Mouse (Mus musculus) spleen, postnatal 10 days (tissue): ENCODE measurements around the gene Il13.

ENCODE experiments used
- DNase-seq, 2 experiments: peaks; one replicate each; pipeline ENCODE4 v3.0.0; 2021 to 2022; ENCODE audit warnings: low spot score in 2 of 2

Il13 gene

DNA sequence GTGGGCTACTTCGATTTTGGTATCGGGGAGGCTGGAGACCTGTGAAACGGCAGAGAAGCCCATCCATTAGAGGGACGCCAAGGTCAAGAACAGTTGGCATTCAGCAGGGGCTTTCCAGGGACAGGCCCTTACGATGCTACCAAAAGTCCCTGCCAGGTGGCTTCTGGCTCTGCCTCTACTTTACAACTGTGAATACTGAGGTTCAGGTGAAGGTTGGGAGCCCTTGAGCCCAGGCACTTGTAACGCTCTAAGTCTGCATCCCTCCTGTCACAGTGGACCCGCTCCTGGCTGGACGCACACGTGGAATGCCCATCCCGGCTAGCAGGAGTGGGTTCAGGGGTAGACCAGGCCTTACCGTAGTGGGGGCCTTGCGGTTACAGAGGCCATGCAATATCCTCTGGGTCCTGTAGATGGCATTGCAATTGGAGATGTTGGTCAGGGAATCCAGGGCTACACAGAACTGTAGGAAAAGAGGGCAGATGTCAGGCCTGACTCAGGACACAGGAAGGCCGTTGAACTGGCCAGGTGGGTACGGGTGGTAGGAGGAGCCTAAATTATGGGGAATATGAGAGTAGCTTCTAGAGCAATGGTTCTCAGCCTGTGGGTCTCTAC, 2.3 kb downstream of the Il13 start:
- DNase-seq = no peak

DNA sequence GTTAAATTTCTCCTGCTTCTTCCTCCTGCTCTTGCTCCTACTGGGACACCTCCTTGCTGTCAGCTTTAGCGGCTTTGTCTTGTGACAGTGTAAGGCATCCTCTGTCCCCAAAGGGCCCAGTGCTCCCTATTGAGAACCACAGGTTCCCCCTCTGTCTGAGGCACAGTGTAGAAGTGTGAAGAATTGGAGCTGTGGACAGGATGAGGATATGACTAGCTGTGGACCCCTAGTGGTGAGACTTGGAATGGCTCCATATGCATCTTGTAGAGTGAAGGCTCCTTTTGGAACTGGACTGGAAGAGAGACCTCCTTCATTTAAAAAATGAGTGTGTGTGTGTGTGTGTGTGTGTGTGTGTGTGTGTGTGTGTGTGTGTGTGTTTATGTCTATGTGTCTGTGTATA, 6.6 kb downstream of the Il13 start:
- peak; percentile 75 to 85 for DNase-seq

DNA sequence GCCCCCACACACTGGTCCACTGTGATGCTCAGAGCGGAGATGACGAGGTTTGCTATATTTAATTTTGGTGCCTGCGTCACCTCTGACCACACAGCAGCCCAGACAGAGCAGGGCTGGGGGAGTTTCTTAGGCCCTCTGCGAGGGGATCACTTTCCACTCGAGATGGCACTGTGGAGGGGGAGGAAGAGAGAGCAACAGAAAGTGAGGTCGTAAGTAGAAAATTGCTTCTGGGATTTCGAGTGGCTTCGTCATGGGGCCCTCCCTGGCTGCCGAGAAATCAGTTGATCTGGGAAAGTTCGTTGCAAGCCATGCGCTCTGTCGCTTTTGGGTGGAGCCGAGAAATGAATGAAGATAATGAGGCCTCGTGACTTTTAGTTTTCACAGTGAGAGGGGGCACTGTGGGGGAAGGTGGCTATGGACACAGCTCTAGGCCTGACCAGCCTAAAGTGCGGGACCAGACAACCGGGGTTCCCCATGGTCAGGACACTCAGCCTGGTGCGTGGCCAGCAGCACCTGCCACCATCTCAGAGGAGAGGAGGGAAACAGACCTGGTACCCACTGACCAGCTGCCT, 7.6 kb downstream of the Il13 start:
- no peak for DNase-seq

DNA sequence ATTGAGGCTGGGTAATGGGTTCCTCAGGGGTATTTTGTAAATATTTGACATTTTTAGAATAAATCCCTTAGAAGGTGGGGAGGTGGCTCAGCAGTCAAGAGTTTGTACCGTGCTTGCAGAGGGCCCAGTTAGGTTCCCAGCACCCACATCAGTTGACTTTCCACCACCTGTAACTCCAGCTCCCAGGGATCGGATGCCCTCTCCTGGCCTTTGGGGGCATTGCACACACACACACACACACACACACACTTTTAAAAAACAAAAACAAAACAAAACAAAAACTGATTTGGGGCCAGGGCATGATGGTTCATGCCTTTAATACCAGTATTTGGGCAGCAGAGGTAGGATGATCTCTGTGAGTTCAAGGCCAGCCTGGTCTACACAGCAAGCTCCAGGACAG, 10.4 kb downstream of the Il13 start:
- DNase-seq = no peak

DNA sequence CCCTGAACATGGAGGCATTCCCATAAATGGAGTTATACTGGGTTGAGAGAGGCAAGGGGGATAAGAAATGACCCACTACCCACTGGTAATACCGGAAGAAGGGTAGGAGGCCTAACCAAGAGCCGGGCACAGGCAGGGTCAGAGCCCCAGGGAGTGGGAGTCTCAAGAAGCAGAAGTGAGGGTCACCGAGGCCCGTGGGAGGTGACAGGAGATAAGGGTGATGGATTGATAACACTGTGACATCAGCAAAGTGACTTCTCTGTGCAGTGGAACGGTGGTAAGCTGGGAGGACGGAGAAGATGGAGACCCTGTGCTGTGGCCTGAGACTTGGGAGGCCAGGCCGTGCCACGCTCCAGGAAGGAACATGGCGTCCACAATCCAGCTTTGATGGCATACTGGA, 10.9 kb downstream of the Il13 start:
- no peak for DNase-seq

DNA sequence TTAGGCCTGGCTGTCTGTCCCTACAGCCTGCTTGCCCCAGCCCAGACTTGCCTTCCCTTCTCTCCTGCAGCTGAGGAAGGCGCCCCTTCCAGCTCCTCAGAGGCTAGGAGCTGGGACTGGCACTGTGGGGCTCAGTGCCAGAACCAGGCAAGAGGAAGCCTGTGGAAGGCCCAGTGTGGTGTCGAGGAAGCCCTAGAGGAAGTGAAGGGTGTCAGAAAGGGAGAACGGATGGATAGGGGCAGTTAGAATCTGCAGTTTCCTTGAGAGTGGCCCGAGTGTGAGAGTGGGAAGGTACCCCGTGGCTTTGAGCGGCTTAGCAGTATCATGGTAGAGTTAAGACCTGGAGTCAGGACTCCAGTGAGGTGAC, 12.1 kb downstream of the Il13 start:
- DNase-seq = no peak

DNA sequence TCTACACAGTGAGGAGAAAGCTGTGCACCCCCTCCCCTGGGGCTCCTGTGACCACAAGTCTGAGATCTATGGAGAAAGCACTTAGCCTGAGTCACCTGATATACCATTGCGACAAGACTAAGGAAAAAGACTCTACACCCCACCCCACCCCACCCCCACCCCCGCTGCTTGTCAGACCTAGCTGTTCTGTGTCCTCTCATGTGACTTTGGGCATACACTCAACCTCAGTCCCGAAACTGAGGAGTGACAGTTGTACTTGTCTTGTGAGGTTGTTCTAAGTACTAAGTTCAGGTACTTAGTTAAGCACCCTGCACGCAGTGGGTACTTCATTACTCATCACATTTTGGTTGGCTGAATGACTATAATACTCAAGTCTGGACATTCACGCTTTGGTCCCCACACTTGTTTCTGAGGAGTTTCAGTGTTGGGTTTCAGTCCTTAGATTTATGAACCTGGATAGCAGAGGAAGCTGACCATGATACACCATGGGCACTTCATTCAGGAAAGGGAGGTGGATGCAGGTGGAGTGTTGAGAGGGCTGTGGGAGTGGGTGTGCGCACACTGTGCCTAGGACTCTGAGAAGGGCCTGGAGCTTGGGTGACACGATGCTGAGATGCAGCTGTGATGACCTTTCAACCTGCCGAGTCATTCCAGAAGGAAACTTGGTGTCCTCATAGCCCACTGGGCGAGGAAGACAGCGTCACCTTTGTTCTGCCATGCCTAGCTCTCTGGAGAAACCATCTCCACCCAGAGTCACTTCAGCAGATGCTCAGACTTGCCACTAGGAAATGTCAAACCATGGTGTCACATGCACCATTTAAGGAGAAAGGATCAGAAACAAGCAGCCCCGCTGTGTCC, 12.7 kb downstream of the Il13 start:
- no peak for DNase-seq

DNA sequence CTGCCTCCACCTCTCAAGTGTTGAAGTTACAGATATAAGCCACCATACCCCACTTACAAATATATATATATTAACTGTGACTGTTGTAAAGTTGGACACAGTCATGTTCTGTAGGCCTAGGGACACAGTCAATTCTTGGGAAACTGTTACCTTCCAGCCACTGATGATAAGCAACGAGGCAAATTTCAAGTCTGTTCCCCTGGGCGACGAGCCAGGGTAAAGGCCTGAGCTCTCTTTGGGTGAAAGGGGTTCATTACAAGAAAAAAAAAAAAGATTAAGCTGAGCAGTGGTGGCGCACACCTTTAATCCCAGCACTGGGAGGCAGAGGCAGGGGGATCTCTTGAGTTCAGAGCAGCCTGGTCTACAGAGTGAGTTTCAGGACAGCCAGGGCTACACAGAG, 14.4 kb downstream of the Il13 start:
- DNase-seq = no peak

DNA sequence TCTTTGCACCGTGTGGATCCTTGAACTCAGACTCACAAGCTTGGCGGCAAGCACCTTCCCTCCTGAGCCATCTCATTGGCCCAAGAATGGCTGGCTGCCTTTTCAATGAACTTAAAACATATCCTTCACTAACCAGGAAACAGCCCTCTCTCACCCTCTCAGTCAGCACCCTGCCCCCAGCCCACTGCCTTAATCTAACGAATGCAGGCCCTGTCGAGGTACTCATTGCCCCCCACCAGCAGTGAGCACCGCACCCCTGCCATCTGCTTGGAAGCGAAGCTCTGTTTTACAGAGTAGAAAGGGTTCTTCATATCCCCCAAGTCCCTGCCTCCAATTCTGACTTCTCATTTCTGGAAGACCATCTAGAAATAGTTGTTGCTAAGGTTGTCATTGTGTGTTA, 15.1 kb downstream of the Il13 start:
- DNase-seq = no peak

DNA sequence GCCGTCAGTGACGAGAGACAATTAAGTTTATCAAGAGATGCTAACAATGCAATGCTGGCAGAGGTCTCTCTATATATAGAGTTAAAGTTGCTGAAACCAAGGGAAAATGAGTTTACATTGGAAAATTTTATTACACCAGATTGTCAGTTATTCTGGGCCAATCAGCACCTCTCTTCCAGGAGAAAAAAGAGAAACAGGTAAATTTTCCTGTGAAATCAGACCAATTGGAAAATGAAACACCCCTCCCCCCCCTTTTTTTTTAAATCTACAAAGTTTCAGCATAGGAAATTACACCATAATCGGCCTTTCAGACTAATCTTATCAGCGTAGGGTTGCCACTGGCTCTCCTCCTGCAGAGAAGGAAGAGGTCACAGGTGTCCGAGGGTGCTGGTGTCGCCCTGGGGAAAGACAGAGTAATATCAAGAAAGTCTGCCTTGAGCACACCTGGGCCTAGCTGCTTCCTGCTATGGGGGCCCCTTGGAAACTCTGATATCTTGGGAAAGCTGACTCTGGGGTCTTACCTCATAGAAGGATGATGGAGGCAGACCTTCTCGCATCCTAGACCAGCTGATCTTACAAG, 15.8 kb downstream of the Il13 start, which contains the start of gene Il4:
Il4 (minus strand) TSS at position 51 of the 580 bp plus-strand sequence.
- no peak for DNase-seq

DNA sequence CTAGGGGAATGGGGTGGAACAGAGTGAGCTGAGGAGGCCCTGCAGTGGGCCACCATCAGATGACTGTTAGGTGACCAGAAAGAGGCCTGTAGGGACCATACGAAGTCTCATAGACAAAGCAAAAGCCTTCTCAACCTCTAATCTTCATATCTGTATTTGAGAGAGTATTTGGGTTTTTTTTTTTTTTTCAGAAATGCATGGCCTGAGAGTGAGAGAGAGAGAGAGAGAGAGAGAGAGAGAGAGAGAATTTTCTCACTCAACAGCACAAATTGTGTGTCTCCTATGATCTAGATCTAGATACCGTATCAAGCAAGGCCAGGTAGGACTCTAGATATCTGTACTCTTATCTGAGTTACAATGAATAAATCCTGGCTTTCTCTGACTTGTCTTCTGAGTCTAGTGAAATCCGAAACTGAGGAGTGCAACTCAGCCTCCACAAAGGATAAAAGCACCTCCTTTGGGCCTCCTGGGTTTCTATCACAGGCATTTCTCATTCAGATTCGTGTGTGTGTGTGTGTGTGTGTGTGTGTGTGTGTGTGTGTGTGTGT, 16.9 kb downstream of the Il13 start:
- DNase-seq = no peak

DNA sequence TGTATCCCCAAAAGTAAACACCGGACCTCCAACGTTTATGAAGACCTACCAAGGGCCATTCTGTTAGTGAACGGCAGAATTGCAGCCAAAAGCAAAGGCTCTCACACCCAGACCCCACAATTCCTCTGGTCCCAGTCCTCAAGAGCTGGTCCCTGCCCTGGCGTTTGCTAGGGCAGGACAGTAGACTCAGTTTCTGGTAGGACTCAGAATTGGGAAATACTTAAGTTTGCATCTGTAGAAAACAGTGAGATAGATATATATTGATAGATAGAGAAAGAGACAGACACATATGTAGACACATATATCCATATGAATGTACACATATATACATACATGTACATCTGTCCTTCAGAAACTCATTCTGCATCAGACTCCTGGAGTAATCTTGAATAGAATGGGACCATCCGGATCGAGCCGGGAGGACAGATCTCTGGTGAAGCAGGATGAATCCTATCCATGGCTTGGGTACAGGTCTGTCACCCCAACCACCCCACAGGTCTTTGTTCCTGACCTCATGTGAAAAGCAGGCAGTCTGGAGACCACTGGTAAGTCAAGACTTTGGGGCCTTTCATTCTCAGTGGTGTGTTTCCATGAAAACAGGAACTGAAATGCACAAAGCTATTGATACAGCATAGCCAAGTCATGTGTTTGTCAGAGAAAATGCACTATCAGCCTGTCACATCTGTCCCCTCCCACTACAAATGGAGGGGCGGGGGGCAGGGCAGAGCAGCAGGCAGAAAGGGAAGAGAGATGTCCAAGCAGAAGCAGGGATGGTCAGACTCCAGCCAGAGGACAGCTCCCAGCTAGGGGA, 17.5 kb downstream of the Il13 start:
- no peak for DNase-seq

DNA sequence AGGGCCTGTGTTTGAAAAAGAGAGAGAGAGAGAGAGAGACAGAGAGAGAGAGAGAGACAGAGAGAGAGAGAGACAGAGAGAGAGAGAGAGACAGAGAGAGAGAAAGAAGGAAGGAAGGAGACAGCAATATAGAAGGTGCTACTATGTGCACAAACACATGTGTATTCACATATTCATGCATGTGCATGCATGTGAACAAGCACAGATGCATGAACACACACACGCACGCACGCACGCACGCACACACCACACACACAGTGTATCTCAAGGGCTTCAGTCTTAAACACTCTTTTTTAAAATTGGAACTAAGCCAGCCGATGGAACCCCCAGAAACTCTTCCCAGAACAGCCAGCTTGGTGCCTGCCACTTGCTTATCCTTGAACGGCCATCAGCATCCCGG, 18.9 kb downstream of the Il13 start:
- DNase-seq = no peak

DNA sequence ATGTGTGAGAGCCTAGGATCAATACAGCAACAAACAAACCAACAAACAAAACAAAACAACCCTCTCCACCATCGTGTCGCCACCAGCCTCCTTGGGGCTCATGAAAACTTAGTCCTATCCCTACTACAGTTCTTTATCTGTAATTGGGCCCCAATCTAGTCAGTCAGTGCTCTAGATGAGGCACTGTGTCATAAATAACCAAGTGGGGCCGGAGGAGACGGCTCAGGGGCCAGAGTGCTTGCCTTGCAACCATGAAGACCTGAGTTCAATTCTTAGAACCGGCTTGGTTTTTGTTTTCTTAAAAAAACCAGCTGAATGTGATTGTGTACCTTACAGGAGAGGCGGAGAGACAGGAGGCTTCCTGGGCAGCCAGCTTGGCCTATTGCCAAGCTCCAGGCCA, 19.3 kb downstream of the Il13 start:
- DNase-seq = no peak

DNA sequence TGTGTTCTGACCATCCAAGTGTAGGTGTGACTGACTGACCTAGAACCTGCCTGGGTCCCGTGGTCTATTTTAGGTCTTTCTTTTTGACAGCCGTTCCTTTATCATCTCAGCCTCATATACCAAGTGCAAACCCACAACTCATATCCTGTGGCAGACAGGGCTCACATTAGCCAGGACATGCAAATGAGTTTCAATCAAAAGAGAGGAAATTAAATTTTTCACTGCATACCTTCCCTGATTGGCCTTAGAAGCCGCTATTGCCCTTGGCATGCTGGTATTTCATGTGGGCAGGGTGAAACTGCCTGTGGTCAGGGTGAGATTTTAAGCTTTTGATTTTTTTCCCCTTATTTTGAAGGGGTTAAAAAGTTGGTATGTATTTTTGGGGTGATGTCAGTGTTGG, 24.8 kb downstream of the Il13 start:
- DNase-seq = no peak

DNA sequence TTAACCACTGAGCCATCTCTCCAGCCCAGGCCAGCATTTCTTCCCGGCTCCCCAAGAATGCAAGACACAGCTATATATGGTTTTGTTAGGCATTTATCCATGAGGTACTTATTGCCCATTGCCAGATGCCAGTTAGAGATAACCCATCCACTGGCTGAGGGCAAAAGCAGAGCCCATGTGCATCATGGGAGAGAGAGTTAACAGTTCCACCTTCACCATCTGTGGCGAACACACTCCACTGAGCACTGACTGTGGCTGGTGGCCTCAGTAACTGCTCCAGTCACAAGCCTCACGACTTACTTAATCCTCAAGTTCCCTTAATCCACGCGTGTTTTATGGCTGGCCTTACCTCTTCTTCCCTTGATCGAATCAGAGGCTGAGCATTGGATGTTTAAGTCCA, 25.3 kb downstream of the Il13 start:
- no peak for DNase-seq

DNA sequence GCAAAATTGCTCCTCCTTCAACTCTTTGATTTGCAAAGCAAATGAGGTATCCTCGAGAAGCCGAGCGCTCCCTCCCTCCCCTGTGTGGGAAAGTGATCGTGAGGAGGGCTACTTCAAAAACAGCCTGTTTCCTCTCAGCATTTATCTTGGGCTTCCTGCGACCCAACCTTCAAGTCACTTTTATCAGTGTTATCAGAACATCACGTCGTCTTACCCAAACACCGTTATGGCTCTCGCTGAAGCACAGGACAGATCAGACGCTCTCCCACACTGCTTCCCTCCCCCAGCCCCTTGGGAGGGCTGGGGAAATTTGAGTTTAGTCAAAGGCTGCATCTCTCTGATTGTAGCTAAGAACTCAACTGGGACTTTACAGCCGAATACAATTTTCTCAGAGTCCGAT, 28.9 kb downstream of the Il13 start:
- no peak for DNase-seq

DNA sequence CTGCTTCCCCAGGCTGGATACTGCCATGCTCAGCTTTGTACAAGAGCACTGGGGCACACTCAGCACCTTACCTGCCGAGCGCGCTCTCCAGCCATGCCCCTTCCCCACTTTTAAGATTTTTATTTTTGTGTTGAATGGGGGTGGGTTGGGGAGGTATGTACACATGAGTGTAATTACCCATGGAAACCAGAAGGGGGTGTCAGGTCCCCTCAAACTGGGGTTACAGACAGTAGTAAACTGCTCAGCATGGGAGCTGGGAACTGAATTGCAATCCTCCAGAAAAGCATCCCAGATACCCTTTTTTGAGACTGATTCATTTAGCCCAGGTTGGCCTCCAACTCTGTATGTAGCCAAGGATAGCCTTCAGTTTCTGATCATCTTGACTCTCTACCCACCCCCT, 29.5 kb downstream of the Il13 start:
- DNase-seq = no peak

DNA sequence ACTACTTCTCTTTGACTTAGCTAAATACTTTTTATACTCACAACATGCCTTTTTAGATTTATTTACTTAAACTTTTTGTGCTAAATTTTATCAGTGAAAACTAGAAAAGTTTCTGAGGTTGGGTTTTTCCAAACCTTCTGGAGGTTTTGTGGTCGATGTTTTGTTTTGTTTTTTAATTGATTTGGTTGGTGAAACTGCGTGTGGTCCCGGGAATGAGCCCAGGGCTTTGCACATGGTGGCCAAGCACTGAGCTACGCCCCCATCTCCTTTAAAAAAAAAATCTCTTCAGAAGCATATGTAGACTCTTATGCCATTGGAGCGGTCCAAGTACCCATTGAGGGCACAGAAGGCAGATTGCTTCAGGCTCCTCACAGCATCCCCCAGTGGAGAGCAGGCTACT, 43.4 kb downstream of the Il13 start:
- no peak for DNase-seq

DNA sequence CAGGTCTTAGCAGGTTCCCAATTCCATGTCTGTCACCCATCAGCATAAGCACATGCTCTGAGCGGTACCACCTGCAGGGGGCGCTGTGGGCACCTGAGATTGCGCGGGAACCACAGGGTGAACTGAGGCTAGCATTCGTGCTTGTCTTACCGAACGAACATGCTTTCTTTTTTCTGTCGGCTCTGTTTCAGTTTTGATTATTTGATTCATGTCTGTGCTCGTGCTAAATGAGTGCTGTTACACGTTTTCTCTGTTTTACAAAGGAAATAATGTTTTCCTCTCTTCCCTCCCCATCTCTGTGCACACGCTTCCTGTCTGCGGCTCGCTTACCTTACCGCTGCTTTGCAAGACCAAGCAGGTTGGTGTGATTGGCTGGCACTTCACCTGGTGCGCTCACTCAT, 44.1 kb downstream of the Il13 start:
- peak; percentile 77 to 87 for DNase-seq

DNA sequence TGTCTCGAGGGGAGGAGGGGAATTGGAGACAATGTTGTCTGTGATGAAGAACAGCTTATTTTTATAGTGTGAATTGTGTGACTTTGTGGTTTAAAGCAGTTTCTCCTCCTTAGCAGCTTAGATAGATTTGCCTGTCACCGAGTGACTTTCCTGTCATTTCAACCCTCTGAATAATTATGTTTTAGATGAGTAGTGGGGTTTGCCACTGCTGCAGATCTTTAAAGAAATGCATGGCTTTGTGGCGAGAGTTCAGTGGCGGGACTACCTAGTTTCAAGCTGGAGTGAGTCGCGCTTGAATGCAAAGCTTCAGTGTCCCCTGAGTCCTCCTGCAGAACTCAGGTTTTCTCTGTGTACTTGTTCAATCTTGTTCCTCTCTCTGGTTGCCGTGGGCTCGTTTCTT, 46.2 kb downstream of the Il13 start:
- no peak for DNase-seq

DNA sequence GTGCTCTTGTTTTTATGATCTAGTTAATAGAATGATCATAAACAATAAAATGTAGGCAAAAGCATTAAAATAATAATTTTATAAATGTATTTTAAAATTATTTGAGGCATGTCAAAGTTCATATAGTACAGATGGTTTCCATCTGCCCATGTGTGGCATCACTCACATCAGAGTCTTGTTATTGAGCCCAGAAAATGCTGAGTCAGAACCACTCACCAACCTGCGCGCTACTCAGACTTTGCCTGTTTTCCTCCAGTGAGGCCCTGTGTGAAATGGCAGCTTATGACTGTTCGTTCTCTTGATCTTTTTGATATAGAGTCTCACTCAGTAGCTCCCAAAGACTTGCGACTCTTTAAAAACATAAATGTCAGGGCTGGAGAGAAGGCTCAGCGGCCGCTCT, 49.0 kb downstream of the Il13 start:
- no peak for DNase-seq
